Mouse (Mus musculus) lung, adult 2 months (tissue): ENCODE measurements around the gene Bcdin3d. TPM values are rescaled to one million over a fixed set of nuclear protein-coding genes. Genes with fewer than 3 reads are reported as not detected.
A peak's percentile ranks its signal among the peaks of the same experiment; 100 is the strongest.
"Not testable (repeated sequence)": the region's sequence is repeated elsewhere in the genome, so short reads cannot be mapped to it uniquely, and the experiment has no call there.

Experiments
- DNase-seq: peaks from one replicate; pipeline ENCODE4 v3.0.0; 2022
- H3K4me1 ChIP-seq: fragments of 200-500 bp; 2 replicates; pipeline ENCODE4 v1.6.1; 2011; ENCODE audit warnings: low read length; ENCODE audit not compliant: control insufficient read depth, insufficient read depth
- H3K4me3 ChIP-seq: fragments of 200-500 bp; replicated peaks from 2 replicates; pipeline ENCODE3; 2011; ENCODE audit warnings: low read depth, mild to moderate bottlenecking, control low read depth, low read length; ENCODE audit errors: extremely low read depth
- CTCF ChIP-seq: fragments of 200-500 bp; IDR thresholded peaks from 2 replicates; pipeline ENCODE4 v1.5.1; 2011; ENCODE audit warnings: mild to moderate bottlenecking, low read length, control low read depth; ENCODE audit not compliant: insufficient read depth
- POLR2A ChIP-seq: fragments of 200-500 bp; IDR thresholded peaks from 2 replicates; pipeline ENCODE4 v1.6.1; 2011; ENCODE audit warnings: low read depth, mild to moderate bottlenecking, control low read depth, low read length, borderline replicate concordance; ENCODE audit errors: extremely low read depth
- WGBS: fragments of 180-500 bp; shearing (Covaris S2); methylation state at CpG from one replicate; pipeline ENCODE4 v1.1.7; 2018; 5-methylcytosine and 5-hydroxymethylcytosine counted together
- polyA plus RNA-seq: library from polyadenylated mRNA; depleted of rRNA; stranded (reverse); fragments of >200 nt; gene quantifications from 2 replicates; pipeline ENCODE4 v1.2.3, GENCODE M21; 2012

Gene Bcdin3d
- polyA plus RNA-seq, 1 experiment, result 5.2 TPM

DNA sequence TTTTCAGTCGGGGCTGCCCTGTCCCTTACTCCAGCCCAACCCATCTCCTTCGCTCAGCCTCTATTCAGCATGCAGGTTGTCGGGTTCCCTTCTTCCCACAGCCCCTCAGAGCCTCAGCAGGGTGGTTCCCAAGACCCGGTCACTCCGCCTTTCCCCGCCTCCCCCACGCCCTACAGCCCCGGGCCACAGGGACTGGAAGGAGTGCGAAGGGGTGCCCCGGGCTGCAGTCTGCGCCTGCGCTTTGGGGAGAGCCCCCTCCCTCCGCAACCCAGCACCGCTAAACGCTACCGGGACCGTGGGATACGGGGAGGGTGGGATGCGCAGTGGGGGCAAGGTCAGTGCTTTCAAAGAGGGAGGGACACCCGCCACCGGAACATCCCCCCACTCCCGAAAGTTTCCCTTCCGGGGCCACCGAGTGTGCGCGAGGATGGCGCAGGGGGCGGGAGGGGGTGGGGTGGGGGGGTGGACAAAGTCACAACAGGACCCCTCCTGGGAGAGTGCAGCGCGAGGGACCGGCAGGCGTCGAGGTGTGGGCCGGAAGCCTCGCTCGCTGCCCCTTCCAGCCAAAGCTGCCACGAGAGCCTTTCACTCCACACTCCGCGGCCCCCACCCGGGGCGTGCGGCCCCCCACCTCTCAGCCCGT lies 17.4 kb downstream of the Bcdin3d start:
- no peak for TF ChIP-seq POLR2A
- no peak for TF ChIP-seq CTCF
- 2% methylated on average over 37 of the region's 43 CpGs for WGBS
- DNase-seq, result peak; percentile 48
- peaks cover 6% of the 10 kb centered on the region for H3K4me1 ChIP-seq
- H3K4me3 ChIP-seq, result peak overlapping the region; percentile 94

DNA sequence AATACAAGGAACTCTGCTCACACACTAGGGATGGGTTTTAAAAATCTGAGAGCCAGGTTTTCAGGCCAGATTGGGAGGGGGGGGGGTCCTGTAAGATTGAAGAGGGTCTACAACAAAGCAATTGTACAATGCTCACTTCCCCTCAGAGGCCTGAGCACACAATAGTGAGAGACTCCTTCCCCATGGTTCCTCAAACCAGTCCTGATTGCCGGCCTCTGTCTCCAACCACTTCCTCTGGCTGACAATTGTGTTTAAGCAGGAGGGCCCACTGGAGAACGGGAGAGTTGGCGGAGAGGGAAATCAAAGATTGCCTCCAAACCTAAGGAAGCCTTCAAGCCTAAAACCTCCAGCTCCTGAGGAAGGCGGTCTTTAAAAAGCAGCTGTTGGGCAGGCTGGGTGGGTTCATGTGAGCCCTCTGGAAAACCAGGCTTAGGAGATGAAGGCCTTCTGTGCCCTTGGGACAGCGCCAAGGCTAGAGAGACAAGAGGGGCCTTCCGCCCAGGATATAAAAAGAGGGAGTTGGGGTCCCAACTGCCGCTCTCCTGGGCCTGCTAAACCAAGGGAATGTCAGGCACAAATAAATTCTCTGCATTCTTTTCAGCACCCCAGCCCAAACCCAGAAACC lies 18.1 kb downstream of the Bcdin3d start:
- H3K4me1 ChIP-seq, result peaks cover 6% of the 10 kb centered on the region
- 21% methylated on average over 7 of the region's 7 CpGs for WGBS
- DNase-seq, result no peak
- TF ChIP-seq POLR2A (no peak), CTCF (no peak)
- peak overlapping the region; percentile 94 for H3K4me3 ChIP-seq

DNA sequence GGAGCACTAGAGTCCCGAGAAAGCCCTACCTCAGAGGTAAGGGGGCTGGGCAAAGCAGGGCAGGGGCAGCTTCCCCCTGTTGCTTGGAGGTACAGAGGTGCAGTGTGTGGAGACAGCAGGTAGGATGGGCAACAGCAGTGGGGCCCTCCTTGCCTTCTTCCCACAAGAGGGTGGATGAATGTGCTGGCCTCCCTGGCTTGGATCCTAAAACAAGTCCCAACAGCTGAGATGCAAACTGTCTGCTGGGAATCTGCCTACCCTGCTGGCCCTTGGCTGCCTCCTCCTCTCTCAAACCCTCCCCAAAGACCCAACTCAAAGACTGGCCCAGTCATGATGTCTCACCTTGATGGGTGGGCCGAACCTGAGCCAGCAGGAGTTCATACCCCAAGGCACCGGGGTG lies 19.1 kb downstream of the Bcdin3d start:
- WGBS, result 84% methylated on average over 3 of the region's 3 CpGs
- H3K4me3 ChIP-seq, result no peak overlapping the region
- TF ChIP-seq POLR2A (no peak), CTCF (no peak)
- no peak for DNase-seq
- H3K4me1 ChIP-seq, result peaks cover 6% of the 10 kb centered on the region

DNA sequence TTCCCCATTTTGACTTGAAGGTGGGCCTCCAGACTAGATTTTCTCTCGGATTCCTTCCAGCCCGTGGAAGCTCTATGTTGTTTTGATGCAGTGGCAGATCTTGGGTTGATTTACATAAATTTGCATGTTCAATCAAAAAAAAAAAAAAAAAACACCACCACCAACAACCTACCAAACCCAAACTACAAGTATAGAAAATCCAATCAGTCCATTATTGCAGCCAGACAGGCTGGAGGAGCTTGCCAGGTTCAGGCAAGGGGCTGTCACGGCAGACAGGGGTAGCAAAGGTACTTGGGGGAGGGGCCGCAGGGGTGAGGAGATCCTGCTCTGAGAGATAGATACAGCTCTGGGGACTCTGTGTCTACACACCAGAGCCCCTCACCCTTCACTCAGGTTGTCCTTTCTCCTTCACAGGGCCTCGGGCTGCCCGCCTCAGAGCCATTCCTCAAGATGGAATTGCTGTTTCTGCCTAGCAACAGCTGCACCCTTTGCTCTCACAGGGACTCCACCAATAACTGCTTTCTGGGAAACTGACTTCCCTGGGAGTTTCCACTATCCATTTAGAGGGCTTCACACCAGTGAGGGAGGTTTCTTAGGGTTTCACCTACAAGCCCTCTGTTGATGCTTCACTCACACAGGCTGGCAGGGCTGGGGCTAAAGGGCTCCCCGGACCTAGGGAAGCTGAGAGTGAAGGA lies 19.8 kb downstream of the Bcdin3d start:
- TF ChIP-seq CTCF (no peak), POLR2A (no peak)
- peaks cover 6% of the 10 kb centered on the region for H3K4me1 ChIP-seq
- DNase-seq, result no peak
- WGBS, result 81% methylated on average over 7 of the region's 7 CpGs
- H3K4me3 ChIP-seq, result no peak overlapping the region

DNA sequence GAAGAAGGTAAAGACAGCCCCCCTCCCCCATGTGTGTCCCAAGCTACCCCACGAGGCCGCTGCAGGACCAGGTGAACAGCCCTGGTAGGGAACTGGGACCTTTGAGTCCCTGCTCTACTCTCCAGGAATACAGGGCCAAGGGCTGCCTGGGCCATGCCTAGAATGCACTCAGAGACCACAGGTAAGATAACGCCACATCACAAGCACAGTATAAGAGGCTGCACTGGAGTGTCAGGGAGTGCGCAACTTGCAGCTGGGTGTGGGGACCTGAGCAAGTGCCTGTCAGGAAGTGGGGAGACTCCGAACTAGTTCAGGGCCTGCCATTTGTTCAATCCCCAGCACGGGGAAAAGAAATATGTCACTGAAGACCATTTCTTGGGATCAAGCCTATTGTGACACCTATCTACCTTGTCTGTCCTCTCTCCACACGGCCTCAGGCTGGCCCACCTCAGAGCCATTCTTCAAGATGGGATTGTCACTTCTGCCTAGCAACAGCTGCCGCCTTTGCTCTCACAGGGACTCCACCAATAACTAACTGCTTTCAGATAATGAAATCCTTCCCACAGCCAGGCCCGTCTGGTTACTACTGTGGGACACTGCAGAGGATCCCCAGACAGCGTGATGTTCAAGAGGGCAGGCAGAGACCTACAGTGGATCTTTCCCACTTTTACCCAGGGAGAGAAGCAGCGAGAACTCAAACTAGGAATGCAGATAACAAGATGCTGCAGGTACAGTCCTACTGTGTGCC lies 21.2 kb downstream of the Bcdin3d start:
- Histone ChIP-seq H3K4me1 (peaks cover 11% of the 10 kb centered on the region), H3K4me3 (no peak overlapping the region)
- WGBS, result 65% methylated on average over 11 of the region's 11 CpGs
- DNase-seq, result no peak
- TF ChIP-seq POLR2A (no peak), CTCF (no peak)

DNA sequence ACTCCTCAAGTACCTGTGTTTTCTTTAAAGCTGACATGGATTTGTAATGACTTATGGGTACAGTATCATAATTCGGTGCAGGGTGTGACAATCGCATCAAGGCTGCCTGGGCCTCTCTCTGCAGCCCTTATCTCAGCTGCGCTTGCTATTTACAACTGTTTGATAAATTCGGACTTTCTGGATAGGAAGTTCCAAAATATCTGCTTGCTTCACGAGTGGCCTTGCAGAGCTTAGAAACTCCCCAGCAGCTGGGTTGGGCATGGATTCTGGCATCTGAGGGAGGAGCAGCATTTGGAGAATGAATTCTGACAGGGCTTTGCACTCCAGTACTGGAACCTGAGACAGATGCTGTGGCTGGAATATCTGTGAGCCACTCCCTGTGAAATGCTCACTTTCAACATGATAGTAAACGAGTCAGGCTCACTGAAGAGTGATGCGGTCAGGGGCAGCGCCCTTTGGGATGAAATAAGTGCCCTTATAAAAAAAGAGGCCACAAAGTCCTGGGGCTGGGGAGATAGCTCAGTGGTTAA lies 24.7 kb downstream of the Bcdin3d start:
- TF ChIP-seq POLR2A (no peak), CTCF (no peak)
- 48% methylated on average over 8 of the region's 8 CpGs for WGBS
- Histone ChIP-seq H3K4me1 (peaks cover 8% of the 10 kb centered on the region), H3K4me3 (no peak overlapping the region)
- no peak for DNase-seq

DNA sequence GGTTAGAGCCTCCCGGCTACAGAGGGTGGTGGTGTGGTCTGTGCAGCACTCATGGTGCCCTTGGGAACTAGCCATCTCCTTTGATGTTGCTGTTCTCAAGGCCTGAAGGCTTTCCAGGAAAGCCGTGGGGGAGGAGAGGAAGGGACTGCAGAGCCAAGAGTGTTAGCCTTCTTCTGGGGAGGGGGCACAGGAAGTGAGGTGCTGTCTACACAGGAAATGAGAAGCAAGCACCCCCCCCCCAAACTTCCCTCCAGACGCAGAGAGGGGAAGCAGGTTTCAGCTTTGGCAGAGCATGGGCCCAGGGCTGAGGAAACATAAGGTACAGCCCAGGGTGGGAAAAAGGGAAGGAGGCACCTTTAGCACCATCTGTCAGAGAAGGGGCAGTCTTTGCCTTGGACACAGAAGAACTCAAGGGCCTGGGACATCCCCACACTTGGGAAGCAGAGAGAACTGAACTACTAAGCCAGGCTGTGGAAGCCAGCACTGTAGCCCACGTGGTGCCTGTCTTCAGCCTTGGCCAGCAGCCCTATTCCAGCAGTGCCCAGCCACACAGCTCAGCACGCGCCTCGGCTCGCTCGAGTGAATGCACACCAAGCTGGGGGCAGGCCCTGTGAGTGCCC lies 25.3 kb downstream of the Bcdin3d start:
- no peak for TF ChIP-seq CTCF
- TF ChIP-seq POLR2A, result no peak
- Histone ChIP-seq H3K4me3 (no peak overlapping the region), H3K4me1 (peaks cover 8% of the 10 kb centered on the region)
- no peak for DNase-seq
- 27% methylated on average over 9 of the region's 9 CpGs for WGBS

DNA sequence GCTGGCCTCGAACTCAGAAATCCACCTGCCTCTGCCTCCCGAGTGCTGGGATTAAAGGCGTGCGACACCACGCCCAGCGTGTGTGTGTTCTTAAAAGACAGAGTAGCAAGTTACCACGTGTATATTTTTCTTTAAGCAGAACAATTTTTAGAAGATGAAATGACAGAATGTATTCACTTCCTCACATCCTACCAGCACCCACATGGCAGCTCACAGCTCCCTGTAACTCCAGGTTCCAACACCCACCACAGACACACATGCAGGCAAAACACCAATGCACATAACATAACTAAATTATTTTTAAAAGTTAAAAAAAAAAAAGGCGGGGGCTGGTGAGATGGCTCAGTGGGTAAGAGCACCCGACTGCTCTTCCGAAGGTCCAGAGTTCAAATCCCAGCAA lies 28.4 kb downstream of the Bcdin3d start:
- 90% methylated on average over 10 of the region's 10 CpGs for WGBS
- DNase-seq, H3K4me3 ChIP-seq, H3K4me1 ChIP-seq: not testable (repeated sequence)

DNA sequence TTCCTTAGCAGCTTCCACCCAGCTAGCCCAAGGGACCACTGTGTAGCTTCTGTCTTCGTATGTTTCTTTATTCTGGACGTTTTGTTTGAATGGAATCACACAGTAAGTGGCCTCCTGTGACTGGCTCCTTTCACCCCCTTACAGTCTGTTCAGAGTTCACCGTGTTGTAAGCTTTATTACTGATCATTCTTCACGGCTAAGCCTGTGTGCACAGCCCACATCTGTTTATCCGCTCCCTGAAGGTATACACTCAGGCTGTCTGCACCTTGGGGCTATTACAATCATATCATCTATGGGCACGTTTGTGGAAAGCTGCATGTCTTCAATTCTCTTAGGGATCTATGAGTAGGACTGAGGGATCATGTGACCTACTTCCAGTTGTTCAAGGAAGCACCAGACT lies 29.0 kb downstream of the Bcdin3d start:
- Histone ChIP-seq H3K4me1 (peaks cover 8% of the 10 kb centered on the region), H3K4me3 (no peak overlapping the region)
- no peak for DNase-seq
- WGBS, result 64% methylated on average over 6 of the region's 6 CpGs
- TF ChIP-seq POLR2A (no peak), CTCF (no peak)
